Mouse (Mus musculus): ENCODE data around the gene Amph. TPM values are rescaled to one million over a fixed set of nuclear protein-coding genes. Genes with fewer than 3 reads are reported as not detected.
A peak's percentile ranks its signal among the peaks of the same experiment; 100 is the strongest.
"Not testable (repeated sequence)": the region's sequence is repeated elsewhere in the genome, so short reads cannot be mapped to it uniquely, and the experiment has no call there.

Amph gene
- polyA plus RNA-seq, 1 experiment from 2014 or later = 14.9 TPM

DNA sequence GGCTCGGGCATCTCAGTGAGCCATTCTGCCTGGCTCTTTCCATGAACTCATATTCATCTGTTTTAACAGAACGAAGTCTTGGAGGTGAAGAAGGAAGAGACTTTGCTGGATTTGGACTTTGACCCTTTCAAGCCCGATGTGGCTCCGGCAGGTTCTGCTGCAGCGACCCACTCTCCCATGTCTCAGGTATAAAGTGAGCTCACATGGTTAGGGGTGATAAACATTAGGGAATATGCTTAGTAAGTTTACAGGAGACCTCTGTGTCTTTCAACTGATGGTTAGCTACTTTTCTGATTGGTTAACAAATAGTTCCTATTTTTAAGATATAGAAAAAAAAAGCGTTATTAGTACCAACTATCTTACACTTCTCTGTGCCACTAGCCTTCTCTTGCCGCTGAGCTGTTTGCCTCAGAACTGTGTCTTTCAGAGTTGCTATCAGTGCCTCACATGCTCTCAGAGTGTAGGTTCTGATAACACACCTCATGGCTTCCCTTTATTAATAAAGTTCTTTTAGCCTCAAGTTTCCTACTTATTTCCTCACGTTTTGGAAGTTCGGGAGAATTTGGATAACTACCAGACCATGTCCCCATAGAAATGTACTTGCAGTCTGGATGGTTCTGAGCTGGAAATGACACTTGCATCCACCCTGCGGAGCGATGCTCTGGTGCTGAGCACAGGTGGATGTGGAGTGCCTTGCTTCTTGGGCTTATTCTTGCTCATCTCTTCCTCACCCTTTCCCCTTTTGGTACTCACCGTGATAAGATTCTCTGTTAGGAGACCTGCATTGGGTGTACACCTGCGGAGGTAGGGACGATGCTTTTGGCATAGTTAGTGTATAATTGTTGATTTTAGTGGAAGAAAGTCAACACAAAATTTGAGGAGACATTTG lies 165.3 kb downstream of the Amph start:
- no peaks in the 10 kb centered on the region for H3K4me1 ChIP-seq (ENCODE audit: control insufficient read depth, insufficient read depth, low read length)
- no peak overlapping the region for H3K4me2 ChIP-seq (replicated peaks; ENCODE audit: low read depth, low read length)
- H3K4me3 ChIP-seq (ENCODE audit: low read length) = no peak overlapping the region
- H3K9ac ChIP-seq (ENCODE audit: low read depth, low read length) = no peak overlapping the region
- WGBS = 95% methylated on average over 14 of the region's 14 CpGs
- no peaks in the 10 kb centered on the region for H3K27me3 ChIP-seq (ENCODE audit: control insufficient read depth, insufficient read depth, low read length)
- ATAC-seq (ENCODE audit: low FRiP score, low TSS enrichment) = no peak
- H3K36me3 ChIP-seq (ENCODE audit: control insufficient read depth, insufficient read depth, low read length) = no peaks in the 10 kb centered on the region
- H3K9me3 ChIP-seq (ENCODE audit: control insufficient read depth, low read length) = no peaks in the 10 kb centered on the region
- H3K27ac ChIP-seq (ENCODE audit: low read depth, low read length) = no peak overlapping the region

DNA sequence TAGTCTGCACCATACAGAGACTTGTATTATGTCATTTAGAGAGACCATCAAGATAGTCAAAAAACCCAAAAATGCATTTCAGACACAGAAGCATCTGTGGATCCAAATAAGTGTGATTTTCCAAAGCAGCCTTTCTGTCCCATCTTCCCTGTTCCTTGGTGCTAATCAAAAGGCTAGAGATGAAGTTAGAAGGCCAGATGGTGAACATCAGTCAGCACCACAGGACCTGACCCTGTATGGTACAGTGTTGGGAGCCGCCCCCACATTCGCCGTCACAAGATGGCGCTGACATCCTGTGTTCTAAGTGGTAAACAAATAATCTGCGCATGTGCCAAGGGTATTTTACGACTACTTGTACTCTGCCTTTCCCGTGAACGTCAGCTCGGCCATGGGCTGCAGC lies 166.8 kb downstream of the Amph start:
- ATAC-seq (ENCODE audit: low FRiP score, low TSS enrichment); H3K36me3 ChIP-seq (ENCODE audit: control insufficient read depth, insufficient read depth, low read length); H3K4me1 ChIP-seq (ENCODE audit: control insufficient read depth, insufficient read depth, low read length); H3K4me2 ChIP-seq (replicated peaks; ENCODE audit: low read depth, low read length); H3K9ac ChIP-seq (ENCODE audit: low read depth, low read length); H3K27ac ChIP-seq (ENCODE audit: low read depth, low read length); H3K4me3 ChIP-seq (ENCODE audit: low read length); H3K27me3 ChIP-seq (ENCODE audit: control insufficient read depth, insufficient read depth, low read length); H3K9me3 ChIP-seq (ENCODE audit: control insufficient read depth, low read length): not testable (repeated sequence)
- 87% methylated on average over 4 of the region's 9 CpGs for WGBS

DNA sequence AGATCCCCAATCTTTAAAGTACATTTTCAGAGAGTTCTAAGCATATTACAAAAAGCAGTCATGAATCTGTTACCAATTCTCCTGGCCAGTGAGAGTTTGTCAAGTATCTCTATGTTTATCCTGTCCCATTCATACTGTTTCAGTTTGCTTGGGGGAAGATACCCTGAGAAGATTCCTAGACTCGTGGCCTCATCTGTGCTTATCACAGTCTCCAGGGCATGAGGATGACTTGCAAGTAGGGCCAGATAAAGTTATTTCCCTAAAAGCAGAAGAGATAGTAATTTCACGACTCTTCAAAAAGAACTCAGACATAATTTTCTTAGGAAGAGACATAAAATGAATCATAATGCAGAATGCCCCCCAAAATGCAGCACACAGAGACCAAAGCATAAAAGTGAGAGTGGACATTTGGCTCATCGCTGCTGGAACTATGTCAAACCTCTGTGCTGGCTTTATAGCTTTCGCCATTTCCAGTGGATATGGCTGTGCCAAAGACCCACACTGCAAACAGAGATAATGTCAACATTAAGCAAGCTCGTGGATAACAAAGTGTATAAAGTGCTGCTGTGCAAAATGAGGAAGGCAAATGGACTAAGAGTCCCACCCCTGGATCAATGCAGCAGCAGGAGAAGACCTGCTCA lies 179.0 kb downstream of the Amph start:
- H3K4me3 ChIP-seq (ENCODE audit: low read length) = no peak overlapping the region
- no peaks in the 10 kb centered on the region for H3K27me3 ChIP-seq (ENCODE audit: control insufficient read depth, insufficient read depth, low read length)
- WGBS = 81% methylated on average over 5 of the region's 5 CpGs
- H3K9ac ChIP-seq (ENCODE audit: low read depth, low read length) = no peak overlapping the region
- ATAC-seq (ENCODE audit: low FRiP score, low TSS enrichment) = no peak
- H3K27ac ChIP-seq (ENCODE audit: low read depth, low read length) = no peak overlapping the region
- no peaks in the 10 kb centered on the region for H3K36me3 ChIP-seq (ENCODE audit: control insufficient read depth, insufficient read depth, low read length)
- H3K9me3 ChIP-seq (ENCODE audit: control insufficient read depth, low read length) = no peaks in the 10 kb centered on the region
- H3K4me2 ChIP-seq (replicated peaks; ENCODE audit: low read depth, low read length) = no peak overlapping the region
- H3K4me1 ChIP-seq (ENCODE audit: control insufficient read depth, insufficient read depth, low read length) = no peaks in the 10 kb centered on the region

DNA sequence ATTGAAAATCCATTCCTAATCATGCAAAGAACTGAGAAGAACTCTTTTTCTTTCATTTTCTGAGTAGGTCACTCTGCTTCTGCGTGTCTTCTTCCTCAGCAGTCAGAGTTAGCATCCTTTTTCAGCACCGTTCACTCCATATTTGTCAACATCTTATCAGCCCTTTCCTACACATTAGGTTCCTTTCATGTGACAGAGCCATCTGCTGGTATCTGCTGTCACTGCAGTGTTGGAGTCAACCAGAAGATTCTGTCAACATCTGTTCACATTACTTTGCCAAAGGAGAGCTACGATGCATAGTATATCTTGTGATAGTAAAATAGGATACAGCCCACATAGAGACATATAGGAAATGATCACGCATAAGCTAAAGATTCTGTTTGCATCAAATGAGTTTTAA lies 185.8 kb downstream of the Amph start:
- Histone ChIP-seq H3K36me3 (ENCODE audit: control insufficient read depth, insufficient read depth, low read length) (no peaks in the 10 kb centered on the region), H3K9ac (ENCODE audit: low read depth, low read length) (no peak overlapping the region), H3K9me3 (ENCODE audit: control insufficient read depth, low read length) (no peaks in the 10 kb centered on the region), H3K27ac (ENCODE audit: low read depth, low read length) (no peak overlapping the region), H3K4me1 (ENCODE audit: control insufficient read depth, insufficient read depth, low read length) (no peaks in the 10 kb centered on the region), H3K4me2 (replicated peaks; ENCODE audit: low read depth, low read length) (no peak overlapping the region), H3K4me3 (ENCODE audit: low read length) (no peak overlapping the region), H3K27me3 (ENCODE audit: control insufficient read depth, insufficient read depth, low read length) (no peaks in the 10 kb centered on the region)
- 53% methylated on average over 4 of the region's 4 CpGs for WGBS
- ATAC-seq (ENCODE audit: low FRiP score, low TSS enrichment) = no peak

DNA sequence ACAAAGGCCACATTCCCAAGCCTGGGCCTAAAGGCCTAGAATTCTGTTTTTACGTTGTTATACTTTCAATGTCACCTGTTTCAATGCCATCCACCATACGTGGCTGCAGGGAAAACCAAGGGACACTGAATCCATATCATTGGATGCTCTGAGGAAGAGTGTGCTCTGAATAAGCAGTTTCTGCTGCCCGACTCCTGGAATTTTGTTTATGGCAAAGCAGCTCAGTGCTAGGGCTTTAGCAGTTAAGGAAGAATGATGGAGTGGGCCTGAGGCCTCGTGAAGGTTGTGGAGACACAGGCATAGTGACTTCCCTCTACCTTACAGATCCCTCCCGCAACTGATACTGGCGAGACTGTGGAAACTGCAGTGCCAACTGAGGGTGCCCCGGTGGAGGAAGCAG lies 189.2 kb downstream of the Amph start:
- H3K4me3 ChIP-seq (ENCODE audit: low read length) = no peak overlapping the region
- no peaks in the 10 kb centered on the region for H3K27me3 ChIP-seq (ENCODE audit: control insufficient read depth, insufficient read depth, low read length)
- 68% methylated on average over 7 of the region's 7 CpGs for WGBS
- no peak overlapping the region for H3K4me2 ChIP-seq (replicated peaks; ENCODE audit: low read depth, low read length)
- no peak overlapping the region for H3K9ac ChIP-seq (ENCODE audit: low read depth, low read length)
- no peaks in the 10 kb centered on the region for H3K4me1 ChIP-seq (ENCODE audit: control insufficient read depth, insufficient read depth, low read length)
- H3K9me3 ChIP-seq (ENCODE audit: control insufficient read depth, low read length) = no peaks in the 10 kb centered on the region
- H3K36me3 ChIP-seq (ENCODE audit: control insufficient read depth, insufficient read depth, low read length) = no peaks in the 10 kb centered on the region
- no peak for ATAC-seq (ENCODE audit: low FRiP score, low TSS enrichment)
- H3K27ac ChIP-seq (ENCODE audit: low read depth, low read length) = no peak overlapping the region

DNA sequence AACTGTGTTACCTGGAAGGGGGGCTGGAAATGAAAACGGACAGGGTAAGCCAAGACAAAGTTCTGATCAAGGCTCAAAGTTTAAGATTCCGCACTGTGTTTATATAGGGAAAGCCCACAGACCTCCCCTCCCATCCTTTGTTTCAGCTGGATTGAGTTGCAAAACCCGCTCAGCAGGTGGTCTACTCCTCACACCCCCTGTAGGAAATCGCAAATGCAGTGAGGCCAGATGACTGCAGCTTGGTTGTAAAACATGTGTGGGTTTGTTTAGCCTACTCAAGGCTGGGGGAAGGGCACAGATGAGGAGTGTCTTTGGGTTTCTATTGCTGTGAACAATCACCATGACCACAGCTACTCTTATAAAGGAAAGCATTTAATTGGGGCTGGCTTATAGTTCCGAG lies 189.9 kb downstream of the Amph start:
- no peak overlapping the region for H3K4me3 ChIP-seq (ENCODE audit: low read length)
- 26% methylated on average over 5 of the region's 5 CpGs for WGBS

DNA sequence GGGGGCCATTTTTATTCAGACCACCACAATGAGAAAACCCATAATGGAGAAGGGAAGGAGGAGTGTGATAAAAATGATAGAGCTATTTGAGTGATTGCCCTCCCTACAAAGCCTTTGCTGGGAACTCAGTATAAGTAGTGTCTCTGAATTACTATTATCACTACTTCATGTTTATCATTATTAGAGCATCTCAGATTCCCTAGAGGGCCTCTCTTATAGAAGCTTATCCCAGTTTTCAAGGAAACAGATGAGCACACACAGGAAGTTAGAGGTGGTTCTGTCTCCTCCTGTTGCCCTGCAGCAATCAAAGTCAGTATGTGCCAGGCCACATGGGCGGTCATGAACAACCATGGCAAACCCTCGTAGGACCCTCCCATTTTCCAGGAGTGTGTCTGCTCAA lies 190.5 kb downstream of the Amph start:
- Histone ChIP-seq H3K27ac (ENCODE audit: low read depth, low read length) (no peak overlapping the region), H3K9ac (ENCODE audit: low read depth, low read length) (no peak overlapping the region), H3K27me3 (ENCODE audit: control insufficient read depth, insufficient read depth, low read length) (no peaks in the 10 kb centered on the region), H3K4me1 (ENCODE audit: control insufficient read depth, insufficient read depth, low read length) (no peaks in the 10 kb centered on the region), H3K9me3 (ENCODE audit: control insufficient read depth, low read length) (no peaks in the 10 kb centered on the region), H3K4me2 (replicated peaks; ENCODE audit: low read depth, low read length) (no peak overlapping the region), H3K4me3 (ENCODE audit: low read length) (no peak overlapping the region), H3K36me3 (ENCODE audit: control insufficient read depth, insufficient read depth, low read length) (no peaks in the 10 kb centered on the region)
- ATAC-seq (ENCODE audit: low FRiP score, low TSS enrichment) = no peak
- WGBS = 89% methylated on average over 2 of the region's 2 CpGs

More for the DNA sequence above, 189.9 kb downstream of the Amph start:
- Histone ChIP-seq H3K36me3 (ENCODE audit: control insufficient read depth, insufficient read depth, low read length) (no peaks in the 10 kb centered on the region), H3K9ac (ENCODE audit: low read depth, low read length) (no peak overlapping the region), H3K27ac (ENCODE audit: low read depth, low read length) (no peak overlapping the region), H3K4me2 (replicated peaks; ENCODE audit: low read depth, low read length) (no peak overlapping the region), H3K4me1 (ENCODE audit: control insufficient read depth, insufficient read depth, low read length) (no peaks in the 10 kb centered on the region), H3K27me3 (ENCODE audit: control insufficient read depth, insufficient read depth, low read length) (no peaks in the 10 kb centered on the region), H3K9me3 (ENCODE audit: control insufficient read depth, low read length) (no peaks in the 10 kb centered on the region)
- peak; percentile 92 for ATAC-seq (ENCODE audit: low FRiP score, low TSS enrichment)

DNA sequence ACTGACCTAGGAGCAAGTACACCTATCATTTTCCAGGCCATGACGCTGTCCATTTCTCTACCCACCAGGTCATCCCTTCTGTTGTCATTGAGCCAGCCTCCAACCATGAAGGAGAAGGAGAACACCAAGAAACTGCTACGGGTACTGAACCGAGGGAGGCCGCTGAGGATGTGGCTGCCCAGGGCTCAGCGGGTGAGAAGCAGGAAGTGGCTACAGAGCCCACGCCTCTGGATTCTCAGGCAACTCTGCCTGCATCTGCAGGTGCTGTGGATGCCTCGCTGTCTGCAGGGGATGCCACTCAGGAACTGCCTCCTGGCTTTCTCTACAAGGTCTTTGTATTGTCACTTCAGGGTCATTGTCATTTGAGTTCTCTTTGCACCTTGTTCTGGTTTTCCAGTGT lies 191.1 kb downstream of the Amph start:
- ATAC-seq (ENCODE audit: low FRiP score, low TSS enrichment) = no peak
- Histone ChIP-seq H3K27ac (ENCODE audit: low read depth, low read length) (no peak overlapping the region), H3K4me2 (replicated peaks; ENCODE audit: low read depth, low read length) (no peak overlapping the region), H3K9ac (ENCODE audit: low read depth, low read length) (no peak overlapping the region), H3K9me3 (ENCODE audit: control insufficient read depth, low read length) (no peaks in the 10 kb centered on the region), H3K4me3 (ENCODE audit: low read length) (no peak overlapping the region), H3K36me3 (ENCODE audit: control insufficient read depth, insufficient read depth, low read length) (no peaks in the 10 kb centered on the region), H3K4me1 (ENCODE audit: control insufficient read depth, insufficient read depth, low read length) (no peaks in the 10 kb centered on the region), H3K27me3 (ENCODE audit: control insufficient read depth, insufficient read depth, low read length) (no peaks in the 10 kb centered on the region)
- 80% methylated on average over 7 of the region's 7 CpGs for WGBS

DNA sequence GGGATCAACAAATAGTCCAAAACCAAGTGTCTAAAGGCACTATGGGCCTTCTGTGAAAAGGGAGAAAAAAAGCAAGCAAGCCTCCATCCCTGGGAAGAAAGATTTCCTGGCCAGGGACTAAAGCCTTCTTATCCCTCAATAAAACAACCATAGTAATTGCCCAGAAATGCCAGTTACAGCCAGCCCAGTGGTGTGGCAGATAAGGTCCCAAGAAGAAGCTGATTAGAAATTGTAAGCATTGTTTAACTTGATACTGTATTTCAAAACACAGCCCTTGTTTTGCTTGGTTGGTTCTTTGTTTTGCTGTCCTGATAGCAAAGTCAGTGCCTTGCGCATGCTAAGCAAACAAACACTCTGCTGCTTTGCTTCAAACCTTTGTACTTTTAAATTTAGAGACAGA lies 191.8 kb downstream of the Amph start:
- Histone ChIP-seq H3K36me3 (ENCODE audit: control insufficient read depth, insufficient read depth, low read length) (no peaks in the 10 kb centered on the region), H3K27me3 (ENCODE audit: control insufficient read depth, insufficient read depth, low read length) (no peaks in the 10 kb centered on the region), H3K4me1 (ENCODE audit: control insufficient read depth, insufficient read depth, low read length) (no peaks in the 10 kb centered on the region), H3K4me2 (replicated peaks; ENCODE audit: low read depth, low read length) (no peak overlapping the region), H3K27ac (ENCODE audit: low read depth, low read length) (no peak overlapping the region), H3K9me3 (ENCODE audit: control insufficient read depth, low read length) (no peaks in the 10 kb centered on the region), H3K4me3 (ENCODE audit: low read length) (no peak overlapping the region), H3K9ac (ENCODE audit: low read depth, low read length) (no peak overlapping the region)
- ATAC-seq (ENCODE audit: low FRiP score, low TSS enrichment) = no peak
- 65% methylated on average over 1 of the region's 1 CpGs for WGBS

All from kidney, embryonic 14.5 days (tissue).